In genomic region chr10:13793458-13793857, GRCm38 (mm10) we compare ENCODE assay signal across 20 mouse cellular contexts.
DNase-seq lines count a peak whose midpoint lies in the region; ATAC-seq and TF ChIP-seq lines count a peak whose summit lies in the region.
"Had no signal": no experiment of that assay in that cellular context is flagged by ENCODE, and none has a peak within 500 bp of the region (broad histone marks: within the 10 kb centered on the region; RNA-seq: fewer than 3 reads in every experiment).

No protein-coding gene starts in this region.

- no peaks in the 10 kb centered on the region for H3K27me3 ChIP-seq in lung, embryonic 14.5 days (ENCODE audit: insufficient read depth, low read length)
- H3K27me3 ChIP-seq in lung, embryonic 16.5 days (ENCODE audit: control insufficient read depth, insufficient read depth, low read depth, low read length): no peaks in the 10 kb centered on the region
- H3K27me3 ChIP-seq in forebrain, embryonic 12.5 days: no peaks in the 10 kb centered on the region
- H3K27me3 ChIP-seq: embryonic facial prominence, embryonic 12.5 days; Patski had no signal

- no peak overlapping the region for H3K27ac ChIP-seq in lung, embryonic 14.5 days (ENCODE audit: low read depth)
- no peak overlapping the region for H3K27ac ChIP-seq in lung, embryonic 16.5 days (ENCODE audit: low read length)
- no peak overlapping the region for H3K27ac ChIP-seq in forebrain, embryonic 12.5 days
- H3K27ac ChIP-seq: embryonic facial prominence, embryonic 10.5 days; embryonic facial prominence, embryonic 12.5 days had no signal

- no peak overlapping the region for H3K9ac ChIP-seq in lung, embryonic 14.5 days
- H3K9ac ChIP-seq in lung, embryonic 16.5 days (ENCODE audit: low read length): no peak overlapping the region
- H3K9ac ChIP-seq in forebrain, embryonic 12.5 days: no peak overlapping the region
- H3K9ac ChIP-seq: embryonic facial prominence, embryonic 12.5 days had no signal

- H3K9me3 ChIP-seq in lung, embryonic 14.5 days (ENCODE audit: low read depth, low read length): no peaks in the 10 kb centered on the region
- H3K9me3 ChIP-seq in lung, embryonic 16.5 days (ENCODE audit: control insufficient read depth, low read length): 0 out of 2 replicates have a peak, but pooled peaks cover 2% of the 10 kb centered on the region
- H3K9me3 ChIP-seq in forebrain, embryonic 12.5 days: no peaks in the 10 kb centered on the region
- H3K9me3 ChIP-seq: embryonic facial prominence, embryonic 10.5 days; embryonic facial prominence, embryonic 12.5 days had no signal

- H3K4me2 ChIP-seq in lung, embryonic 14.5 days: no peak overlapping the region
- H3K4me2 ChIP-seq in lung, embryonic 16.5 days (ENCODE audit: low read depth, low read length): no peak overlapping the region
- no peak overlapping the region for H3K4me2 ChIP-seq in forebrain, embryonic 12.5 days
- H3K4me2 ChIP-seq: embryonic facial prominence, embryonic 12.5 days had no signal

- WGBS in lung, embryonic 14.5 days: 54% methylated on average over 1 of the region's 1 CpGs
- 73% methylated on average over 1 of the region's 1 CpGs for WGBS in lung, embryonic 16.5 days
- WGBS in forebrain, embryonic 12.5 days: 90% methylated on average over 1 of the region's 1 CpGs

- no peak for TF ChIP-seq CTCF in lung, embryonic 14.5 days (IDR thresholded peaks at IDR 0.05; ENCODE audit: low read depth)

- peak; percentile 45 for DNase-seq in lung, embryonic 14.5 days
- DNase-seq in lung, postnatal 14 days: no peak
- no peak for DNase-seq in lung, adult 18-20 months
- DNase-seq in 3T3-L1 (ENCODE audit: low read depth, low spot score) (peak; percentile 25), adipocyte (ENCODE audit: low spot score) (peak; percentile 50)
- DNase-seq: adrenal gland, adult 2 months; adrenal gland, postnatal 10 days; adrenal gland, postnatal 25 days; cerebellum, adult 11 months; cerebellum, adult 9-10 months; cerebellum, postnatal 10 days; cerebellum, postnatal 25 days had no signal

- no peak overlapping the region for H3K4me3 ChIP-seq in lung, embryonic 14.5 days (ENCODE audit: low read depth, low read length)
- H3K4me3 ChIP-seq in lung, embryonic 16.5 days (ENCODE audit: low read length): no peak overlapping the region
- no peak overlapping the region for H3K4me3 ChIP-seq in forebrain, embryonic 12.5 days (replicated peaks)
- H3K4me3 ChIP-seq: embryonic facial prominence, embryonic 10.5 days; embryonic facial prominence, embryonic 12.5 days had no signal

- no peaks in the 10 kb centered on the region for H3K4me1 ChIP-seq in lung, embryonic 14.5 days (ENCODE audit: insufficient read depth)
- H3K4me1 ChIP-seq in lung, embryonic 16.5 days (replicated peaks; ENCODE audit: control insufficient read depth, insufficient read depth, low read length): no peaks in the 10 kb centered on the region
- H3K4me1 ChIP-seq in forebrain, embryonic 12.5 days: no peaks in the 10 kb centered on the region
- H3K4me1 ChIP-seq: embryonic facial prominence, embryonic 10.5 days; embryonic facial prominence, embryonic 12.5 days had no signal

- peak; percentile 56; the same call in 1 of the 2 replicates for ATAC-seq in lung, embryonic 14.5 days (ENCODE audit: insufficient read depth)
- peak; percentile 68; the same call in 1 of the 2 replicates for ATAC-seq in lung, embryonic 16.5 days (ENCODE audit: low read depth)
- ATAC-seq in forebrain, embryonic 12.5 days (ENCODE audit: low FRiP score): no peak
- ATAC-seq: activated CD4-positive, CD25-positive, alpha-beta regulatory T cell, adult 4 months; forebrain, embryonic 14.5 days; forebrain, embryonic 16.5 days; Patski had no signal

- no peaks in the 10 kb centered on the region for H3K36me3 ChIP-seq in lung, embryonic 14.5 days (ENCODE audit: insufficient read depth)
- H3K36me3 ChIP-seq in lung, embryonic 16.5 days (ENCODE audit: control insufficient read depth, insufficient read depth, low read length): peaks cover under 1% of the 10 kb centered on the region; the same call in 1 of the 2 replicates
- peaks cover 5% of the 10 kb centered on the region; the same call in 1 of the 2 replicates for H3K36me3 ChIP-seq in forebrain, embryonic 12.5 days (replicated peaks)
- H3K36me3 ChIP-seq: embryonic facial prominence, embryonic 12.5 days had no signal

Comparison
In these comparisons a context has a peak if more than half of its experiments do, and no peak if none do; other contexts are left out.
1. DNase-seq: peak in lung, embryonic 14.5 days (single experiment), 3T3-L1 (single experiment) and adipocyte (single experiment); none in lung, postnatal 14 days (single experiment) and lung, adult 18-20 months (0 of 2).